Mouse (Mus musculus): Measurements from ENCODE around the gene Fam78b. TPM values are rescaled to one million over a fixed set of nuclear protein-coding genes. Genes with fewer than 3 reads are reported as not detected.

Gene Fam78b
- polyA plus RNA-seq, 1 experiment: 4.9 TPM

- DNase-seq (ENCODE audit: low read depth): no peak
Observed at GRCm38 (mm10) chr1:167032046-167032648, 30.9 kb downstream of the Fam78b start.

- no peak for DNase-seq (ENCODE audit: low read depth)
Observed at GRCm38 (mm10) chr1:167034435-167034834, 33.2 kb downstream of the Fam78b start.

GRCm38 (mm10) chr1:167042558-167042957 lies 41.3 kb downstream of the Fam78b start:
- DNase-seq (ENCODE audit: low read depth): no peak

GRCm38 (mm10) chr1:167046169-167046927 lies 45.1 kb downstream of the Fam78b start:
- DNase-seq (ENCODE audit: low read depth): no peak

GRCm38 (mm10) chr1:167050859-167051258 lies 49.6 kb downstream of the Fam78b start:
- DNase-seq (ENCODE audit: low read depth): no peak

- DNase-seq (ENCODE audit: low read depth): no peak
Observed at GRCm38 (mm10) chr1:167054029-167054428, 52.8 kb downstream of the Fam78b start.

- DNase-seq (ENCODE audit: low read depth): no peak
Observed at GRCm38 (mm10) chr1:167057543-167057942, 56.3 kb downstream of the Fam78b start.

- DNase-seq (ENCODE audit: low read depth): no peak
Observed at GRCm38 (mm10) chr1:167059550-167060285, 58.5 kb downstream of the Fam78b start.

GRCm38 (mm10) chr1:167063971-167064370 lies 62.8 kb downstream of the Fam78b start:
- DNase-seq (ENCODE audit: low read depth): no peak

GRCm38 (mm10) chr1:167065541-167065940 lies 64.3 kb downstream of the Fam78b start:
- DNase-seq (ENCODE audit: low read depth): no peak

GRCm38 (mm10) chr1:167065986-167066385 lies 64.8 kb downstream of the Fam78b start:
- no peak for DNase-seq (ENCODE audit: low read depth)

- DNase-seq (ENCODE audit: low read depth): no peak
Observed at GRCm38 (mm10) chr1:167066933-167067341, 65.7 kb downstream of the Fam78b start.

GRCm38 (mm10) chr1:167069741-167070140 lies 68.5 kb downstream of the Fam78b start:
- DNase-seq (ENCODE audit: low read depth): no peak

GRCm38 (mm10) chr1:167070306-167070705 lies 69.1 kb downstream of the Fam78b start:
- no peak for DNase-seq (ENCODE audit: low read depth)

- no peak for DNase-seq (ENCODE audit: low read depth)
Observed at GRCm38 (mm10) chr1:167075726-167076125, 74.5 kb downstream of the Fam78b start.

GRCm38 (mm10) chr1:167079476-167079875 lies 78.3 kb downstream of the Fam78b start:
- DNase-seq (ENCODE audit: low read depth): no peak

- DNase-seq (ENCODE audit: low read depth): no peak
Observed at GRCm38 (mm10) chr1:167081946-167082345, 80.7 kb downstream of the Fam78b start.

GRCm38 (mm10) chr1:167082506-167083100 lies 81.4 kb downstream of the Fam78b start:
- no peak for DNase-seq (ENCODE audit: low read depth)

- no peak for DNase-seq (ENCODE audit: low read depth)
Observed at GRCm38 (mm10) chr1:167083181-167083580, 82.0 kb downstream of the Fam78b start.

GRCm38 (mm10) chr1:167084330-167084729 lies 83.1 kb downstream of the Fam78b start:
- DNase-seq (ENCODE audit: low read depth): no peak

GRCm38 (mm10) chr1:167085461-167085860 lies 84.2 kb downstream of the Fam78b start:
- no peak for DNase-seq (ENCODE audit: low read depth)

- DNase-seq (ENCODE audit: low read depth): no peak
Observed at GRCm38 (mm10) chr1:167090466-167090865, 89.2 kb downstream of the Fam78b start.

Data from gonadal fat pad, adult 2 months (tissue).